In genomic region chr16:20779846-20780245, GRCm38 (mm10) we compare ENCODE assay signal across 18 mouse cellular contexts. TPM values are rescaled to one million over a fixed set of nuclear protein-coding genes. Genes with fewer than 3 reads are reported as not detected.
DNase-seq lines count a peak whose midpoint lies in the region; ATAC-seq lines count a peak whose summit lies in the region.
"Had no signal": no experiment of that assay in that cellular context is flagged by ENCODE, and none has a peak within 500 bp of the region (broad histone marks: within the 10 kb centered on the region; RNA-seq: fewer than 3 reads in every experiment).

No protein-coding gene starts in this region.

- no peak overlapping the region for H3K9ac ChIP-seq in heart, embryonic 12.5 days
- H3K9ac ChIP-seq: embryonic facial prominence, embryonic 13.5 days; heart, embryonic 13.5 days; limb, embryonic 13.5 days; liver, embryonic 14.5 days; midbrain, embryonic 12.5 days had no signal

- no peaks in the 10 kb centered on the region for H3K9me3 ChIP-seq in heart, embryonic 12.5 days (replicated peaks)
- H3K9me3 ChIP-seq: embryonic facial prominence, embryonic 13.5 days; heart, embryonic 13.5 days; limb, embryonic 13.5 days; midbrain, embryonic 12.5 days had no signal

- no peaks in the 10 kb centered on the region for H3K27me3 ChIP-seq in heart, embryonic 12.5 days (replicated peaks)
- H3K27me3 ChIP-seq: embryonic facial prominence, embryonic 13.5 days; limb, embryonic 13.5 days; midbrain, embryonic 12.5 days had no signal

- DNase-seq in cerebellum, adult 18-20 months: peak; percentile 34 to 46
- DNase-seq in cerebellum, postnatal 4 days (ENCODE audit: low spot score in 2 of 2): no peak
- DNase-seq in right cerebral cortex, adult 18-20 months: peak; percentile 6
- DNase-seq in right cerebral cortex, adult 2 months (ENCODE audit: low spot score in 2 of 2): no peak
- DNase-seq in cerebellum, postnatal 14 days: peak; percentile 68 to 70
- no peak for DNase-seq in urinary bladder, postnatal 14 days (ENCODE audit: low spot score)
- DNase-seq: heart, postnatal 4 days; kidney, adult 18-20 months; kidney, postnatal 14 days; thymus, adult 18-20 months had no signal

- no peak overlapping the region for H3K4me2 ChIP-seq in heart, embryonic 12.5 days
- H3K4me2 ChIP-seq: embryonic facial prominence, embryonic 13.5 days; heart, embryonic 13.5 days; limb, embryonic 13.5 days; midbrain, embryonic 12.5 days had no signal

- no peak for ATAC-seq in heart, embryonic 12.5 days (ENCODE audit: insufficient number of reproducible peaks, low FRiP score)
- no peak for ATAC-seq in erythroblast, adult 5-6 weeks (replicated peaks; ENCODE audit: low FRiP score, poor library complexity, severe bottlenecking)

- no peaks in the 10 kb centered on the region for H3K36me3 ChIP-seq in heart, embryonic 12.5 days
- H3K36me3 ChIP-seq: embryonic facial prominence, embryonic 13.5 days; heart, embryonic 13.5 days; limb, embryonic 13.5 days; midbrain, embryonic 12.5 days had no signal

- no peaks in the 10 kb centered on the region for H3K4me1 ChIP-seq in heart, embryonic 12.5 days (replicated peaks)
- H3K4me1 ChIP-seq: embryonic facial prominence, embryonic 13.5 days; heart, embryonic 13.5 days; limb, embryonic 13.5 days; midbrain, embryonic 12.5 days had no signal

- H3K4me3 ChIP-seq in heart, embryonic 12.5 days: no peak overlapping the region
- H3K4me3 ChIP-seq: embryonic facial prominence, embryonic 13.5 days; heart, embryonic 13.5 days; left cerebral cortex, adult 2 months; limb, embryonic 13.5 days; midbrain, embryonic 12.5 days had no signal

- WGBS in heart, embryonic 12.5 days: 73% methylated on average over 3 of the region's 3 CpGs

- no peak overlapping the region for H3K27ac ChIP-seq in heart, embryonic 12.5 days (ENCODE audit: poor library complexity, severe bottlenecking)
- H3K27ac ChIP-seq: embryonic facial prominence, embryonic 13.5 days; heart, embryonic 13.5 days; left cerebral cortex, adult 2 months; limb, embryonic 13.5 days; liver, embryonic 14.5 days; midbrain, embryonic 12.5 days had no signal

RNA-seq across cellular contexts. Expression of gene Thpo, which starts 45.5 kb away (rescaled TPM):
- polyA plus RNA-seq in heart, embryonic 12.5 days (2016; fragmentation: Nextera tagmentation; extraction: Ambion mirVana): 0.14 and 0.22 TPM in 2 replicates
- total RNA-seq in erythroblast, adult 5-6 weeks (2015; ENCODE audit: low replicate concordance): not detected in 2 replicates
- total RNA-seq in erythroblast, adult 5-6 weeks (2017; ENCODE audit: low replicate concordance): not detected in 2 replicates

RNA-seq across cellular contexts. Expression of gene Chrd, which starts 46.9 kb away (rescaled TPM):
- polyA plus RNA-seq in heart, embryonic 12.5 days (2016; fragmentation: Nextera tagmentation; extraction: Ambion mirVana): 0.54 and 0.94 TPM in 2 replicates
- total RNA-seq in erythroblast, adult 5-6 weeks (2015; ENCODE audit: low replicate concordance): not detected in 2 replicates
- total RNA-seq in erythroblast, adult 5-6 weeks (2017; ENCODE audit: low replicate concordance): not detected in 2 replicates

Comparison
In these comparisons a context has a peak if more than half of its experiments do, and no peak if none do; other contexts are left out.
1. DNase-seq: peak in cerebellum, adult 18-20 months (2 of 2), right cerebral cortex, adult 18-20 months (single experiment) and cerebellum, postnatal 14 days (2 of 2); none in cerebellum, postnatal 4 days (0 of 2), right cerebral cortex, adult 2 months (0 of 2) and urinary bladder, postnatal 14 days (single experiment).